Mouse (Mus musculus) intestine, postnatal 0 days (tissue): Measurements from ENCODE around the gene Anapc11. TPM values are rescaled to one million over a fixed set of nuclear protein-coding genes. Genes with fewer than 3 reads are reported as not detected.

Source experiments
- ATAC-seq: fragments of 200-750 bp; cut with Nextera tagmentation; 2 replicates; pipeline ENCODE4 v1.8.0; 2017; ENCODE audit warnings: mild to moderate bottlenecking, moderate TSS enrichment, moderate library complexity
- H3K27ac ChIP-seq: fragments of 300-500 bp; sonication (generic); 2 replicates; pipeline ENCODE4 v1.5.1; 2014; ENCODE audit warnings: mild to moderate bottlenecking, low read depth, low read length, moderate library complexity
- H3K27me3 ChIP-seq: fragments of 300-500 bp; sonication (generic); replicated peaks from 2 replicates; pipeline ENCODE4 v1.6.1; 2014; ENCODE audit warnings: low read length, mixed read lengths; ENCODE audit not compliant: control insufficient read depth, insufficient read depth
- H3K36me3 ChIP-seq: fragments of 300-500 bp; sonication (generic); 2 replicates; pipeline ENCODE4 v1.6.1; 2014; ENCODE audit warnings: mild to moderate bottlenecking, moderate library complexity; ENCODE audit not compliant: control insufficient read depth, insufficient read depth
- H3K4me1 ChIP-seq: fragments of 300-500 bp; sonication (generic); replicated peaks from 2 replicates; pipeline ENCODE4 v1.6.1; 2014; ENCODE audit warnings: antibody characterized with exemption, low read length, mixed read lengths; ENCODE audit not compliant: control insufficient read depth, insufficient read depth
- H3K4me2 ChIP-seq: fragments of 300-500 bp; sonication (generic); replicated peaks from 2 replicates; pipeline ENCODE4 v1.6.1; 2014; ENCODE audit warnings: low read depth, mild to moderate bottlenecking, moderate library complexity
- H3K4me3 ChIP-seq: fragments of 300-500 bp; sonication (generic); 2 replicates; pipeline ENCODE4 v1.5.1; 2014; ENCODE audit warnings: low read depth, low read length
- H3K9ac ChIP-seq: fragments of 300-500 bp; sonication (generic); 2 replicates; pipeline ENCODE4 v1.6.1; 2014; ENCODE audit warnings: mild to moderate bottlenecking, low read depth, low read length
- H3K9me3 ChIP-seq: fragments of 300-500 bp; sonication (generic); 2 replicates; pipeline ENCODE4 v1.6.1; 2016; ENCODE audit warnings: mixed run types; ENCODE audit not compliant: control insufficient read depth
- CTCF ChIP-seq: sonication (generic); IDR thresholded peaks from 2 replicates; pipeline ENCODE4 v1.5.1; 2016; ENCODE audit warnings: low read depth, mild to moderate bottlenecking, control low read depth, antibody characterized with exemption, moderate library complexity
- WGBS: fragments of 180-500 bp; shearing (Covaris S2); extraction: QIAGEN DNeasy Blood & Tissue Kit; methylation state at CpG from one replicate; pipeline ENCODE4 v1.1.7; 2014; 5-methylcytosine and 5-hydroxymethylcytosine counted together
- polyA plus RNA-seq: library from polyadenylated mRNA; unstranded; fragments of >200 nt; fragmentation: Nextera tagmentation; extraction: Ambion mirVana; gene quantifications from 2 replicates; pipeline ENCODE4 v1.2.1, GENCODE M21; 2015

Anapc11 gene
- polyA plus RNA-seq, 1 experiment from 2014 or later, result 108 TPM

- Histone ChIP-seq H3K36me3 (peaks cover 95% of the 10 kb centered on the region), H3K27ac (0 out of 2 replicates have a peak overlapping the region, but pooled peaks have one; percentile 21), H3K9me3 (no peaks in the 10 kb centered on the region), H3K4me3 (no peak overlapping the region), H3K4me1 (0 out of 2 replicates have a peak, but pooled peaks cover 4% of the 10 kb centered on the region), H3K4me2 (no peak overlapping the region), H3K9ac (no peak overlapping the region), H3K27me3 (no peaks in the 10 kb centered on the region)
- ATAC-seq, result no peak
- no peak for TF ChIP-seq CTCF
- WGBS, result 67% methylated on average over 9 of the region's 9 CpGs
Observed at GRCm38 (mm10) chr11:120565114-120565513, 33.1 kb upstream of the Anapc11 start.

DNA sequence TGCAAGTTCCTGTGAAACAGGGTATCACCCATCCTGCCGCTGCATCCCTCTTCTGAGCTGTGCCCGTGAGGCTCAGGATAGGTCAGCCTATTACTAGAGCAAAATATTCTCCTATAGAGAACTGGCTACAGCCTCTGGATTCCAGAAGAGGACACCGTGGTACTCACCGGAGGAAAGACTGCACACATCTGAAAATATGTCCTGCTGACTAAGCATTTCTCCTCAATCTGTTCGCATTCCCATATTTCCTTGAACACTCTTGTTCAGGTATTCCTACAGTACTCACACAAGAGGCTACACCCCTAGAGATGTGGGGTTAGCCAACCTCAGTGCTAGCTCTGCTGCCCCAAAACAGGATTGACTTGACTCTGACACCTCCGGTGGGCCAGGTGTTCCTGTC, 29.9 kb upstream of the Anapc11 start:
- H3K4me1 ChIP-seq, result 0 out of 2 replicates have a peak, but pooled peaks cover 7% of the 10 kb centered on the region
- H3K36me3 ChIP-seq, result peaks cover 77% of the 10 kb centered on the region
- H3K4me3 ChIP-seq, result no peak overlapping the region
- 0 out of 2 replicates have a peak overlapping the region, but pooled peaks have one; percentile 11 for H3K9ac ChIP-seq
- peak overlapping the region; percentile 54 for H3K27ac ChIP-seq
- ATAC-seq, result no peak
- H3K4me2 ChIP-seq, result peak overlapping the region; percentile 38; the same call in 1 of the 2 replicates
- H3K9me3 ChIP-seq, result no peaks in the 10 kb centered on the region
- no peak for TF ChIP-seq CTCF
- H3K27me3 ChIP-seq, result no peaks in the 10 kb centered on the region
- whole genome bisulfite sequencing, result 83% methylated on average over 6 of the region's 6 CpGs

GRCm38 (mm10) chr11:120571122-120571521, 27.1 kb upstream of the Anapc11 start:
- H3K4me1 ChIP-seq, result 0 out of 2 replicates have a peak, but pooled peaks cover 8% of the 10 kb centered on the region
- H3K4me3 ChIP-seq, result peak overlapping the region; percentile 92
- peak overlapping the region; percentile 69 for H3K4me2 ChIP-seq
- peak overlapping the region; percentile 83 for H3K27ac ChIP-seq
- peak overlapping the region; percentile 98 for H3K9ac ChIP-seq
- no peaks in the 10 kb centered on the region for H3K27me3 ChIP-seq
- H3K9me3 ChIP-seq, result no peaks in the 10 kb centered on the region
- WGBS, result 56% methylated on average over 3 of the region's 3 CpGs
- TF ChIP-seq CTCF, result no peak
- H3K36me3 ChIP-seq, result peaks cover 50% of the 10 kb centered on the region
- ATAC-seq, result peak; percentile 6; the same call in 1 of the 2 replicates

DNA sequence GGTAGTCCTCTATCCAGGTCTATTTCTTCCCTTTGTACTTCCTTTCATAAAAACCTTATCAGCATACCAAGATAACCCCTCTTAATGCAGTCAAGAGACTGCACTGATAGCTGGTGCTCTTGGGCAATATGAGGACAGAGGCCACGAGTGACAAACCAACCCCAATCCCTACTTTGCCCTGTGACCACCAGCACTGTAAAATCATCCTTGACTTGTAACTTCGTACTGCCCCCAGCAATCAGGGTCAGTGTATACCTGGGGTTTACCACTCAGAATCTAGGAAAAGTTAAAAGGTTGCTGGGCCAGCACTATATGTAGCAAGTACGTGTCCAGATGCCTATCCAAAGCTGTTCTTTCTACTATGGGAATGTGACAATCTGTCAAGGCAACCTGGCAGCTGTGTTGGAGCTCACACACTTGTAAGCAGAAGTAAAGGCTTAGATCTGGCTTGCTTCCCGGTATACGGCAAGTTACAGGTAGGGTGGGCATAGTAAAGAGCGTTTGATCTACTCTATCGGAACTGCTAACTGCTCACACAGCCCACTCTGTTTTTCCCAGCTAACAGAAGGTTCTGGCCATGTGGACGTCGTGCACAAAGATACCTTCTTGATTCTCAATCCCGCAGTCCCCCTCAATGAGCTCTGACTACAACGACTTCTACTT, 26.3 kb upstream of the Anapc11 start:
- H3K9me3 ChIP-seq, result no peaks in the 10 kb centered on the region
- H3K4me1 ChIP-seq, result peaks cover 11% of the 10 kb centered on the region; the same call in 1 of the 2 replicates
- peak overlapping the region; percentile 97 for H3K27ac ChIP-seq
- peak overlapping the region; percentile 69 for H3K4me2 ChIP-seq
- 4% methylated on average over 11 of the region's 11 CpGs for WGBS
- H3K36me3 ChIP-seq, result peaks cover 42% of the 10 kb centered on the region
- ATAC-seq, result peak; percentile 9
- no peaks in the 10 kb centered on the region for H3K27me3 ChIP-seq
- no peak for TF ChIP-seq CTCF
- H3K4me3 ChIP-seq, result peak overlapping the region; percentile 92
- H3K9ac ChIP-seq, result peak overlapping the region; percentile 98

GRCm38 (mm10) chr11:120572417-120572751, 25.8 kb upstream of the Anapc11 start:
- peak overlapping the region; percentile 69 for H3K4me2 ChIP-seq
- H3K36me3 ChIP-seq, result peaks cover 37% of the 10 kb centered on the region
- peak overlapping the region; percentile 97 for H3K27ac ChIP-seq
- no peaks in the 10 kb centered on the region for H3K27me3 ChIP-seq
- peak overlapping the region; percentile 92 for H3K4me3 ChIP-seq
- H3K4me1 ChIP-seq, result peaks cover 15% of the 10 kb centered on the region; the same call in 1 of the 2 replicates
- no peaks in the 10 kb centered on the region for H3K9me3 ChIP-seq
- H3K9ac ChIP-seq, result peak overlapping the region; percentile 98
- ATAC-seq, result peak; percentile 1
- 1% methylated on average over 21 of the region's 24 CpGs for WGBS
- TF ChIP-seq CTCF, result peak; percentile 16; the same call in 1 of the 2 replicates

GRCm38 (mm10) chr11:120572752-120573584, 25.3 kb upstream of the Anapc11 start, which contains the start of gene P4hb:
Gene P4hb, minus strand, starts transcription at chr11:120573253.
- Histone ChIP-seq H3K4me1 (peaks cover 14% of the 10 kb centered on the region; the same call in 1 of the 2 replicates), H3K27ac (peak within 1 kb of the TSS; percentile 97), H3K27me3 (no peaks in the 10 kb centered on the region), H3K9ac (peak within 1 kb of the TSS; percentile 98), H3K9me3 (no peaks in the 10 kb centered on the region), H3K4me2 (peak within 1 kb of the TSS; percentile 80), H3K4me3 (peak within 1 kb of the TSS; percentile 92), H3K36me3 (peaks cover 37% of the 10 kb centered on the region)
- peak; percentile 92 for ATAC-seq
- no peak for TF ChIP-seq CTCF
- under 1% methylated on average over 93 of the region's 94 CpGs for WGBS
